9 mouse cellular contexts compared by ENCODE assay signal in genomic region chr1:42697756-42698583, GRCm38 (mm10). TPM values are rescaled to one million over a fixed set of nuclear protein-coding genes. Genes with fewer than 3 reads are reported as not detected.
DNase-seq lines count a peak whose midpoint lies in the region; ATAC-seq lines count a peak whose summit lies in the region.
"Had no signal": no experiment of that assay in that cellular context is flagged by ENCODE, and none has a peak within 500 bp of the region (broad histone marks: within the 10 kb centered on the region; RNA-seq: fewer than 3 reads in every experiment).

No protein-coding gene starts in this region.

- peak; percentile 16 for DNase-seq in adrenal gland, postnatal 10 days
- DNase-seq in adrenal gland, postnatal 4 days (ENCODE audit: low spot score in 2 of 2), result no peak
- peak; percentile 9 for DNase-seq in thymus, postnatal 0 days (ENCODE audit: low spot score)
- no peak for DNase-seq in thymus, postnatal 10 days (ENCODE audit: low spot score in 2 of 2)
- DNase-seq in ovary, adult 18-20 months (ENCODE audit: low spot score), result no peak
- no peak for DNase-seq in gastrocnemius, adult 8-10 months (ENCODE audit: low spot score in 2 of 2)

- WGBS in intestine, embryonic 16.5 days, result 2% methylated on average over 79 of the region's 80 CpGs

- no peaks in the 10 kb centered on the region for H3K9me3 ChIP-seq in intestine, embryonic 16.5 days (ENCODE audit: control insufficient read depth, low read length)

- H3K9ac ChIP-seq in intestine, embryonic 16.5 days (ENCODE audit: low read depth, low read length), result no peak overlapping the region

- peak overlapping the region; percentile 80 for H3K4me2 ChIP-seq in intestine, embryonic 16.5 days (ENCODE audit: low read depth, low read length)

- H3K4me1 ChIP-seq in intestine, embryonic 16.5 days (ENCODE audit: control insufficient read depth, insufficient read depth, low read length), result peaks cover 39% of the 10 kb centered on the region

- H3K4me3 ChIP-seq in intestine, embryonic 16.5 days (ENCODE audit: low read length), result peak overlapping the region; percentile 44

- H3K36me3 ChIP-seq in intestine, embryonic 16.5 days (ENCODE audit: control insufficient read depth, insufficient read depth, low read length), result no peaks in the 10 kb centered on the region

- peaks cover 81% of the 10 kb centered on the region for H3K27me3 ChIP-seq in intestine, embryonic 16.5 days (replicated peaks; ENCODE audit: control insufficient read depth, insufficient read depth, low read length)

- no peak for ATAC-seq in intestine, embryonic 16.5 days
- ATAC-seq in megakaryocyte progenitor cell, adult 5-6 weeks (replicated peaks; ENCODE audit: poor library complexity), result peak; percentile 5; the same call in 1 of the 2 replicates

- H3K27ac ChIP-seq in intestine, embryonic 16.5 days (ENCODE audit: low read length), result no peak overlapping the region

RNA-seq across cellular contexts. Expression of gene Pou3f3, which starts 2.4 kb away (rescaled TPM):
- under 1 TPM; 0.03 TPM for total RNA-seq in adrenal gland, postnatal 10 days (2021)
- total RNA-seq in adrenal gland, postnatal 4 days (2021), result 1 to 10 TPM in 1 of 2 experiments, under 1 TPM in 1; 0.68 to 6.3 TPM
- polyA plus RNA-seq in thymus, postnatal 0 days (2015; fragmentation: Nextera tagmentation; extraction: Ambion mirVana), result 0.03 and 0.04 TPM in 2 replicates
- polyA plus RNA-seq in intestine, embryonic 16.5 days (2015; fragmentation: Nextera tagmentation; extraction: Ambion mirVana), result 0.18 and 0.21 TPM in 2 replicates
- total RNA-seq in megakaryocyte progenitor cell, adult 5-6 weeks (2015), result not detected in 2 replicates
- not detected in 2 replicates for total RNA-seq in megakaryocyte progenitor cell, adult 5-6 weeks (2017)
- under 1 TPM in 1 of 4 experiments, not detected in 3; 0.04 TPM for total RNA-seq in gastrocnemius, adult 8-10 months (2022)
- total RNA-seq: liver, adult 2 months had no signal
- polyA plus RNA-seq: liver, adult 2 months had no signal

Comparison
In these comparisons a context has a peak if more than half of its experiments do, and no peak if none do; other contexts are left out.
1. DNase-seq: peak in adrenal gland, postnatal 10 days (single experiment) and thymus, postnatal 0 days (single experiment); none in adrenal gland, postnatal 4 days (0 of 2), thymus, postnatal 10 days (0 of 2), ovary, adult 18-20 months (single experiment) and gastrocnemius, adult 8-10 months (0 of 2).